Mouse (Mus musculus): ENCODE results near the gene Gm16867. TPM values are rescaled to one million over a fixed set of nuclear protein-coding genes. Genes with fewer than 3 reads are reported as not detected.
"Not testable (repeated sequence)": the region's sequence is repeated elsewhere in the genome, so short reads cannot be mapped to it uniquely, and the experiment has no call there.

Gm16867 gene
- total RNA-seq, 2 experiments from 2014 or later: 11.5 to 14.3 TPM

DNA sequence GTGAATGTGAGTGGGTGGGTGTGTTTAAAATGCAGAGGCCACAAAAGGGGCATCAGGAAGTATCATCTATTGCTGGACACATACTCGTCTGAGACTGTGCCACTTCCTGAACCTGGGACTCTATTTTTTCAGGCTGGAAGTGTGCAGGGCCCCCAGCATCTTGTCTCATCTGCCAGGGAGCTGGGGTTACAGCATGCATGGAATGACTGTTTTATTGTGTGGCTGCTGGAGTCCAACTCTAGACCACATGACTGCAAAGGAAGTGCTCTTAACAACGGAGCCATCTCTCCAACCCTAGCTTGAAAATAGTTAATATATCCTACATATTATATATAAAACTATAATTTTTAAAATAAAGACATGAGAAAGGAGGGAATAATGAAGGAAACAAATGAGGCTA, 29.8 kb downstream of the Gm16867 start:
- intact Hi-C loops (cut with DNase I); DNase-seq (ENCODE audit: low spot score in 2 of 2): not testable (repeated sequence)

DNA sequence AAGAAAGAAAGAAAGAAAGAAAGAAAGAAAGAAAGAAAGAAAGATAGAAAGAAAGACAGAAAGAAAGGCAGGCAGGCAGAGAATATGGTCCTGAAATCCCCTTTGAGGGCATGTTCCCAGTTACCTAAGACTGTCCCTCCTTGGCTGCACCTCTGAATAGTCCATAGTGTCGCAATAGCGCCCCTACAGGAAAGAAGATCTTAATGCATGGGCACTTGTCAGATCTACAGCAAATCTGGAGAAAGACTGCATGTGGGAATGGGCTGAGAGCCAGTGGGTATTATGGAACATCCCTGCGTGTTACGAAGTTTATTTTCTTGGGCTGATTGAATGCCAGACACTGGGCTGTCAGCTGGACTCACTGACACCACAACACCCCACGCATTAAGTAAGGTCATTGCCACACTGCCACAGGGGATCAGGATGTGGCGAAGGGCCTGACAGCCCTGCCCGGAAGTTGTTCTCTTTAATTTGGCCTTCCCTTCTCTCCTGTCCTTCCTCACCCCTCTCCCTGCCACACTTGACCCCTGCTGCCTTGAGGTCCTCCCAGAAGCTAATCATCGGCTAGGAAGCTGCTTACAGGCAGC, 32.9 kb downstream of the Gm16867 start:
- DNase-seq (ENCODE audit: low spot score in 2 of 2); intact Hi-C loops (cut with DNase I): not testable (repeated sequence)

DNA sequence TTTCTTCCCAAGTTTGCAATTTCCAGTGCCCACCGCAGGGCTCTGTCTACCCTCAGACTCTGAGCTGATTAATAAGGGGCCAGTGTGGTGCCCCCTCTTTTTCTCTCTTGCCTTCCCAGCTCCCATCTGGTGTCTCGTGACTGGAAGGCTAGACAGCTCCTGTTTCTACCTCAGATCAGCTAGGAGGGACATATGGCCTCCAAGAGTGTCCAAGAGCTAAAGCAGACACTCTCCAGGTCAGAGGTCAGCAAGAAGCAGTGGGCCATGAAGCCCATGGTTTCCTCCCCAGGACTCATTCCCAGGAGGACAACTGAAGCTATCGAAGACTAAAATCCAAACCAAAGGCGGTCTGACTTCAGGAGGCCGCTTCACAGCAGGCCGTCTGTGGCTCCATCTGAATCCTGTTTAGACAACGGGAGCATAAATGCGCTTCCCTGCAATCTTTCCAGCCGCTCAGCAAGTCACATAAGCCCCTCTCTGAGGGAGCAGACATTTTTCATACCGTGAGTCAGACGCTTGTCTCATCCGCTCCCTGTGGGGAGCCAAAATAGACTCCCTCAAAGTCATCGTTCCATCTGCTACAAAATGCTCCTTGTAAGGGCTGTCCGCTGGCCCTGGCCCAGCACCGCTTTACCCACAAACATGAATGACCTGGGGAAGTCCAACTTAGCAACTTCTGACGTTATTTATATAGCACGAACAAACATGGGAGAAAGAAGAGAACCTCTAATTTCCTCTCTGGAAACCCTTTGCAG, 35.4 kb downstream of the Gm16867 start:
- intact Hi-C loops (cut with DNase I); DNase-seq (ENCODE audit: low spot score in 2 of 2): not testable (repeated sequence)

DNA sequence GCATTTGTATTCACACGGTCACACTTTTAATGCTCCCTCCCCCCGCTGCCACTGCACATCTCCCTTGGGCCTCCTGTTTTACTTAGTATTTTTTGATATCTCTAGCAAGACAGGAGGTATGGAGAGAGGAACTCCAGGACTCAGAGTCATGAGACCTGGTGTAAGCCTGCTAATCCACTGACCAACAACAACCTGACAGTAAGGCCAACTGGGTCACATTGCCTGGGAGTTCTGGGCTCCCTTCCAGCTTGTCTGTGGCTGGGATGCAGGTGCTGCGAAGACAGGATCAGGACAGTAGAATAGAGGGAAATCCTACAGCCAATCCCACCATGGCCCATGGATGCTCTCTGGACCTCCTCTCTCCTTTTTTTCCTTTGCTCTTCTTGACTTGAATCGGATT, 38.7 kb downstream of the Gm16867 start:
- DNase-seq (ENCODE audit: low spot score in 2 of 2); intact Hi-C loops (cut with DNase I): not testable (repeated sequence)

DNA sequence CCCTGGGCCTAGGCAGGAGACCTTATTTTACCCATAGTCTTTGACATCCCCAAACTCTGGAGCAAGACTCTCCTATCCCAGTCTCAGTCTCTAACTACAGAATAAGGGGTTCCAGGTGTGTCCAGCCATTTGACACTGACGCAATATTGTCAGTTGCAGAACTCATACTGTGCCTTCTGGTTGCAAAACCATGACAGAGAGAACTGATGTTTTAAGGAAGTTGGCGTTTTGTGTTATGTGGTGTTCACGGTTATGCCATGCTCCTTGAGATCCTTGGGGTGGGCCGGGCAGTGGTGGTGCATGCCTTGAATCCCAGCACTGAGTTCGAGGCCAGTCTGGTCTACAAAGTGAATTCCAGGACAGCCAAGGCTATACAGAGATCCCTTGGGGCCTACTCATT, 45.5 kb downstream of the Gm16867 start:
- DNase-seq (ENCODE audit: low spot score in 2 of 2): not testable (repeated sequence)

DNA sequence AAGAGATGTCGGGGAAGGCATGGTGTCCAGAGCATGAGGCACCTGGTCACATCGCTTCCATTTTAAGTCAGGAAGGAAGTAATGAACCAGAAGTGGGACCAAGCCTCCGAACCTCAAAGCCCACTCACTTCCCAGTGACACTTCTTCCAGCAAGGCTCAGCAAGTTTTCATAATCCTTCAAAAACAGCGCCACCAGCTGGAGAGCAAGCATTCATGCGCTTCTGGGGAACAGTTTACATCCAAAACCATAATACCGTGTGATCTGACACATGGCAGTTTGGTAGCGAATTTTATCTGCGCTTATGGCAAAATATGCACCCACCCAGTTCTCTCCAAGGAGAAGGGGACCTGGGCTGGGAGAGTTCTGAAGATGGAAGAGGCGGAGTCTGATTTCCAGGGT, 48.5 kb downstream of the Gm16867 start:
- intact Hi-C loops (cut with DNase I); DNase-seq (ENCODE audit: low spot score in 2 of 2): not testable (repeated sequence)

More for the DNA sequence above, 45.5 kb downstream of the Gm16867 start:
- intact Hi-C loops (cut with DNase I): not testable (repeated sequence)

DNA sequence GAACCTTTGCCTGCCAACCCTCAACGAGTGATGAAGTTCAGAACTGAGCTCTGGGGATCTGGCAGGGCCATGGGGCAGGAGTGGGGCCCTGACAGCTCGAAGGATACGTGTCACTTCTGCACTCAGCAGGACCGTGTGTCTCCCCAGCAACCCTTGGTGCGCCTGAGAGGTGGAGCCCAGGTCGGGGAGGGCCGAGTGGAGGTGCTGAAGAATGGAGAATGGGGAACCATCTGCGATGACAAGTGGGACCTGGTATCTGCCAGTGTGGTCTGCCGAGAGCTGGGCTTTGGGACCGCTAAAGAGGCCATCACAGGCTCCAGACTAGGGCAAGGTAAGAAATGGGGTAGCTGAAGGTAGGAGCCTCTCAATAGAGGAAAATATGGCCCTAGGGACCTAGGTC, 54.3 kb downstream of the Gm16867 start:
- intact Hi-C loops (cut with DNase I); DNase-seq (ENCODE audit: low spot score in 2 of 2): not testable (repeated sequence)

DNA sequence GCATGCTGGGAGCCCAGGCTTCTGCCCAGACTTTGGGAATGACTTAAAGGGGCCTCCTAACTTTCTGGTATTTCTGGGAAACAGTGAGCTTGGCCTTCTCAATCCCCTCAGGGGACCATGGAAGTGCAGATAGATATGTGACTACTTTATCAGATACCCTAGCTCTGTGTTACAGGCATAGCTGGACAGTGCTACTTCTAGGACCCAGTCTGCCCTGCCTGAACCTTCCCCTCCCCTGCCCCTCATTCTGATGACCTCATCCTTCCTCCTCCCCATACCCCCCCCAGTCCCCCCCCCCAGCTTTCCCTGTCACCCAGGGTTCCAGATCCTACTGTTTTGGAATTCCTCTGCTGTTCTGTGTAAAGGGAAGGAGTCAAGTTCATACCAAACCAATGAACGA, 56.2 kb downstream of the Gm16867 start:
- intact Hi-C loops (cut with DNase I): not testable (repeated sequence)

DNA sequence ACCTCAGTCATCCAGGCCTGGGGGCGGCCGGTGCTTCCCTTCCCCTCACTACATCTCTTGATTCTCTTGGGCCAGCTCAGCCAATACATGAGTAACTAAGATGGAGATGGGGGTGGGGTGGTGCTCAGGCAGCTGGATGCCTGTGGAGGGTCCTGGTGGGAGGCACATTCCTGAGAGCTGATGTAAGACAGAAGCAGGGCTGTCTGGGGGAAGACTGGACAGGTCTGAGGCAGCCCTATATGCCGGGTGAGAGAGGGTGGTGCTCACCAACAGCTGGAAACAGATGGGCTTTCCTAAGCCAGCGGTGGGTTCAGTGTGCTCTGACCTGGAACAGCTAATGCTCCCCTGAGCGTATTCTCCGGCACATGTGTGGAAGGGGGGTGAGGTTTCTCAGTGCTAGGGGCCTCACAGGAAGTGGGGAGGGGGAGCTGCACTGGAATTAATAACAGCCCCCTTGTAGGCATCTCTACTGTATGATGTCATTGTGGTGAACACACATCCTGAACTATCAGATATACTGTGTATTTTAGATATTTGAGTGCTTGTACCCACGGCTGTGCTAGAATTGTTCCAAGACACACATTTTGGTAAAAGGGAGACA, 60.0 kb downstream of the Gm16867 start:
- DNase-seq (ENCODE audit: low spot score in 2 of 2); intact Hi-C loops (cut with DNase I): not testable (repeated sequence)

More for the DNA sequence above, 56.2 kb downstream of the Gm16867 start:
- not testable (repeated sequence) for DNase-seq (ENCODE audit: low spot score in 2 of 2)

DNA sequence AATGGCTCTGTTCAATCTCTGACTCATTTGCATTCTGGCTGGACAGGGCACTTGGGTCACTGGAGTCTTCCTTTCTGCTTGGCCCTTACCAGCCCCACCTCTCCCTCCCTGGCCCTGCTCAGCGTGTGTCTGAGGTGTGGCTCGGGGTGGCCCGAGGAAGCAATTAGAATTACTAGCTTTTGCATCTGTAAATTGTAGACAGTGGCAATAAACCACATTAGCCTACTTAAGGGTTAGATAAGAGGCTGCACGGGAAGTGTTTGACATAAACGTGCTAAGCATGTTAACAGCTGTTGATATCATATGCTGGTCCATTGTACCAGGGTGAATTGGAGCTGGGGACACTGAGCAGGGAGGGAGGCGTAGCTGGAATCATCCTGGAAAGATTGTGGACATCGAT, 62.2 kb downstream of the Gm16867 start:
- DNase-seq (ENCODE audit: low spot score in 2 of 2); intact Hi-C loops (cut with DNase I): not testable (repeated sequence)

DNA sequence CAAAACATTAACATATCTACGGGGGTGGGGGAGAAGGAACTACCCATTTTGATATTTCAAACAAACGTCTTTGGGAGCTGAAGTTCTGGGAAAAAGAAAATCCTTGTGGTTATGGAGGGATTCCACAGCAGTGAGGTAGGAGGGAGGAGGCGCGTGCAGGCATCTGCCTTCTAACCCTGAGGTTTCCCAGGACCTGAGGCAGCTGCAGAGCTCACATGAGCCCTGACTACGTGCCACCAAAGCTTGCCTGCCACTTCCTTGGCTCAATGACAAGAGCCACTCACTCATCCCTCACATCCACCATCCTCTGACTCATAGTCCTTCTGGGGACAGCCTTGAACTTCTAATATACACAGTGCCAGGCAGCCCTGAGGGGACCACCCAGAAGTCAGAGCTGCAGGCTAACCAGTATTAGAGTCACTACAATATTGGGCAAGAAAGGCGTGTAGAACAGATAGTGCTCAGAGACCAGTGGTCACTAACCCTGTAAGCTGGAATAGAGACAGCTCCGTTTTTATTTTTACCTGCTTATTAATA, 64.4 kb downstream of the Gm16867 start:
- DNase-seq (ENCODE audit: low spot score in 2 of 2); intact Hi-C loops (cut with DNase I): not testable (repeated sequence)

DNA sequence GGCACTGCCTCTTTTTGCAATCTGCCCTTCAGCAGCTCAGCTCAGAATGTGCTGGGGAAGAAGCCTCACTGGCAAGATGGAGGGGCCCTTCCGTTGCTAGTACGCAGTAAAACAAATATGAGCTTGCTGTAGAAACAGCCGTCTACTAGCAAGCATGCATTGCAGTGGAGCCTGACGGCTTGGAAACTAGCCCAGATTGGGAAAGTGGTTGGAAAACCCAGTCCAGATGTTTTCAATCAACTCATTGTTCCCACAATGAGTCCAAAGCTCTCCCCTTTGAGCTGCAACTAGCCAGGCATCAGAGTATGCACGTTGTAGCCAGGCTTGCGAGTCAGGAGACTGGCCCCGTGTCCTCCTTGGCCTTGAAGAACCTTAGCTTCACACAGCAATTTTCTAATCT, 82.2 kb downstream of the Gm16867 start:
- intact Hi-C loops (cut with DNase I); DNase-seq (ENCODE audit: low spot score in 2 of 2): not testable (repeated sequence)

DNA sequence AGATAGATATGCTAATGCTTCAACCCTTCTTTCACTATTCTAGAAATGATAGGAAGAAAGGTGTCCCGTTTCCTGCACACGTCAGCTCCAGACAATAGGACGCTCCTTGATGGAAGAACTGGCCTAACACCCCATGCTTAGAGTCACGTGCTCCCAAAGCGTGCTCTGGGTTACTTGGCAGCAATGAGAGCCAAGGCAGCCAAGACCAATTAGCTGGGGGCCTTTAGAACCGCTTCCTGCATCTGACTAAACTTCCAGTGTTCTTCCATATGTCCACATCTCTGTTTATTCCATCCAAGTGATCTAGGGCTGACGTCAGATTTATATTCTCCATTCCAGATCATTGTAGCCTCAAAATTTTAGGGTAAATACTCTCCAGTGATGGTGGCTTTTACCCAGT, 85.6 kb downstream of the Gm16867 start:
- intact Hi-C loops (cut with DNase I); DNase-seq (ENCODE audit: low spot score in 2 of 2): not testable (repeated sequence)

Other genes starting within 250 kb of the Gm16867 start
- not detected for gene Synb, start 209.1 kb downstream of the Gm16867 start, total RNA-seq (2021)
- gene Gm27179, start 9.2 kb upstream of the Gm16867 start, total RNA-seq (2021): not detected
- gene Entpd4b, start 52.1 kb upstream of the Gm16867 start, total RNA-seq (2021): 10 to 100 TPM; 41.6 to 42.1 TPM

All from left cerebral cortex, postnatal 14 days (tissue).